Mouse (Mus musculus) small intestine, adult 2 months (tissue): ENCODE measurements around the gene Bicd2. TPM values are rescaled to one million over a fixed set of nuclear protein-coding genes. Genes with fewer than 3 reads are reported as not detected.

ENCODE experiments used
- H3K27ac ChIP-seq: fragments of 200-500 bp; 2 replicates; pipeline ENCODE4 v1.5.1; 2012; ENCODE audit warnings: low read depth, low read length, control low read depth, inconsistent platforms; ENCODE audit not compliant: insufficient read depth
- H3K27me3 ChIP-seq: fragments of 200-500 bp; 2 replicates; pipeline ENCODE4 v1.6.1; 2012; ENCODE audit warnings: mild to moderate bottlenecking, moderate library complexity, low read length, inconsistent platforms; ENCODE audit not compliant: control insufficient read depth, insufficient read depth
- H3K36me3 ChIP-seq: fragments of 200-500 bp; 2 replicates; pipeline ENCODE4 v1.6.1; 2012; ENCODE audit warnings: mild to moderate bottlenecking, low read length, control low read depth, inconsistent platforms; ENCODE audit not compliant: control insufficient read depth, insufficient read depth
- H3K4me1 ChIP-seq: fragments of 200-500 bp; 2 replicates; pipeline ENCODE4 v1.6.1; 2012; ENCODE audit warnings: low read length, inconsistent platforms, mixed read lengths; ENCODE audit not compliant: control insufficient read depth, insufficient read depth, insufficient read length
- H3K4me3 ChIP-seq: fragments of 200-500 bp; 2 replicates; pipeline ENCODE4 v1.5.1; 2012; ENCODE audit warnings: low read depth, mild to moderate bottlenecking, control low read depth, inconsistent platforms, low read length, moderate library complexity
- CTCF ChIP-seq: fragments of 200-500 bp; IDR thresholded peaks from 2 replicates; pipeline ENCODE4 v1.5.1; 2012; ENCODE audit warnings: low read depth, mild to moderate bottlenecking, control low read depth, inconsistent platforms, low read length, moderate library complexity, mixed read lengths; ENCODE audit not compliant: insufficient replicate concordance, insufficient read length; ENCODE audit errors: extremely low read depth
- POLR2A ChIP-seq: fragments of 200-500 bp; IDR thresholded peaks from 2 replicates; pipeline ENCODE4 v1.6.1; 2012; ENCODE audit warnings: low read depth, mild to moderate bottlenecking, control low read depth, inconsistent platforms, low read length, moderate library complexity
- WGBS: fragments of 180-500 bp; shearing (Covaris S2); methylation state at CpG from one replicate; pipeline ENCODE4 v1.1.7; 2018; 5-methylcytosine and 5-hydroxymethylcytosine counted together
- polyA plus RNA-seq: library from polyadenylated mRNA; depleted of rRNA; stranded (reverse); fragments of >200 nt; gene quantifications from 2 replicates; pipeline ENCODE4 v1.2.3, GENCODE M21; 2012; rRNA removed

Bicd2 gene
- 7.9 and 10.0 TPM in 2 replicates for polyA plus RNA-seq

GRCm38 (mm10) chr13:49341012-49341830 lies at the start of gene Bicd2:
TSS of gene Bicd2 (plus strand) at chr13:49341585.
- WGBS: under 1% methylated on average over 74 of the region's 74 CpGs
- H3K4me3 ChIP-seq: peak within 1 kb of the TSS; percentile 82
- no peaks in the 10 kb centered on the region for H3K36me3 ChIP-seq
- H3K27ac ChIP-seq: no peak within 1 kb of the TSS
- H3K4me1 ChIP-seq: peaks cover 23% of the 10 kb centered on the region
- TF ChIP-seq CTCF: 0 out of 2 replicates have a peak, but pooled peaks have one; percentile 11
- TF ChIP-seq POLR2A: peak; percentile 65
- H3K27me3 ChIP-seq: no peaks in the 10 kb centered on the region

GRCm38 (mm10) chr13:49291949-49292348 lies 49.4 kb upstream of the Bicd2 start:
- WGBS: 81% methylated on average over 6 of the region's 6 CpGs
- no peaks in the 10 kb centered on the region; the same call in 1 of the 2 replicates for H3K36me3 ChIP-seq
- no peaks in the 10 kb centered on the region for H3K27me3 ChIP-seq
- TF ChIP-seq CTCF (no peak), POLR2A (no peak)
- no peak overlapping the region for H3K4me3 ChIP-seq
- no peak overlapping the region for H3K27ac ChIP-seq
- peaks cover 3% of the 10 kb centered on the region; the same call in 1 of the 2 replicates for H3K4me1 ChIP-seq

GRCm38 (mm10) chr13:49294108-49294507 lies 47.3 kb upstream of the Bicd2 start:
- Histone ChIP-seq H3K27me3 (no peaks in the 10 kb centered on the region), H3K4me1 (peaks cover 8% of the 10 kb centered on the region; the same call in 1 of the 2 replicates), H3K27ac (no peak overlapping the region), H3K4me3 (no peak overlapping the region), H3K36me3 (no peaks in the 10 kb centered on the region)
- 68% methylated on average over 9 of the region's 9 CpGs for WGBS
- TF ChIP-seq POLR2A (no peak), CTCF (no peak)

DNA sequence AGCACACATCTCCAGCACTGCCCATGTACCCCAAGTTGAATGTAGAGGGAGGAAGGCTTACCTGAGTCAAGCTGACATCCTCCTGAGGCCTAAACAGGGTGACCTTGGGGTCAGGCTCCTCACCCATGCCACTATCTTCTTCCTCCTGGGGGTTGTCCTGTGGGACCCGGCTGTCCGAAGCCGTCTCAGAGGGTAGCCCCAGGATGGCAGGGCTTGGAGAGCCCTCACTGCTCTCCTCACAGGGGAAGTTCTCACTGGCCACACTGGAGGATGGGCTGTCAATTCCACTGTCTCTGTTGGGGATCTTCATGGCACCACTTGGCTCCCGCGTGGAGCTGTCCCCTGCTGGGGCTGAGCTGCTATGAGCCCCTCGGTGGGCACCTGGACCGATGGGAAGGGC lies 45.1 kb upstream of the Bicd2 start:
- 91% methylated on average over 7 of the region's 7 CpGs for WGBS
- no peak for TF ChIP-seq POLR2A
- TF ChIP-seq CTCF: no peak

GRCm38 (mm10) chr13:49298514-49299381 lies 42.6 kb upstream of the Bicd2 start:
- Histone ChIP-seq H3K27me3 (no peaks in the 10 kb centered on the region), H3K27ac (peak overlapping the region; percentile 7; the same call in 1 of the 2 replicates), H3K36me3 (no peaks in the 10 kb centered on the region), H3K4me1 (peaks cover 12% of the 10 kb centered on the region; the same call in 1 of the 2 replicates), H3K4me3 (no peak overlapping the region)
- 15% methylated on average over 14 of the region's 14 CpGs for WGBS
- peak; percentile 24; the same call in 1 of the 2 replicates for TF ChIP-seq POLR2A
- TF ChIP-seq CTCF: no peak

More for the DNA sequence above, 45.1 kb upstream of the Bicd2 start:
- Histone ChIP-seq H3K27ac (no peak overlapping the region), H3K27me3 (no peaks in the 10 kb centered on the region), H3K4me1 (peaks cover 12% of the 10 kb centered on the region; the same call in 1 of the 2 replicates), H3K4me3 (no peak overlapping the region), H3K36me3 (no peaks in the 10 kb centered on the region)

GRCm38 (mm10) chr13:49300771-49301170 lies 40.6 kb upstream of the Bicd2 start:
- 81% methylated on average over 1 of the region's 1 CpGs for WGBS
- TF ChIP-seq CTCF (no peak), POLR2A (no peak)
- Histone ChIP-seq H3K4me1 (peaks cover 12% of the 10 kb centered on the region; the same call in 1 of the 2 replicates), H3K27ac (no peak overlapping the region), H3K36me3 (no peaks in the 10 kb centered on the region), H3K4me3 (no peak overlapping the region), H3K27me3 (no peaks in the 10 kb centered on the region)
